Mouse (Mus musculus) skeletal muscle tissue, adult 2 months (tissue): ENCODE data around the gene Cby1.
"Not testable (repeated sequence)": the region's sequence is repeated elsewhere in the genome, so short reads cannot be mapped to it uniquely, and the experiment has no call there.

ENCODE experiments used
- DNase-seq: peaks from one replicate; pipeline ENCODE4 v3.0.0-alpha.2; 2012; ENCODE audit warnings: low read depth, low spot score

Cby1 gene

GRCm38 (mm10) chr15:79658531-79659375 is at the start of gene Cby1, which contains the start of gene Fam227a:
Cby1 (plus strand) TSS chr15:79659199.
Fam227a (minus strand) TSS chr15:79658956.
- peak; percentile 89 for DNase-seq

DNA sequence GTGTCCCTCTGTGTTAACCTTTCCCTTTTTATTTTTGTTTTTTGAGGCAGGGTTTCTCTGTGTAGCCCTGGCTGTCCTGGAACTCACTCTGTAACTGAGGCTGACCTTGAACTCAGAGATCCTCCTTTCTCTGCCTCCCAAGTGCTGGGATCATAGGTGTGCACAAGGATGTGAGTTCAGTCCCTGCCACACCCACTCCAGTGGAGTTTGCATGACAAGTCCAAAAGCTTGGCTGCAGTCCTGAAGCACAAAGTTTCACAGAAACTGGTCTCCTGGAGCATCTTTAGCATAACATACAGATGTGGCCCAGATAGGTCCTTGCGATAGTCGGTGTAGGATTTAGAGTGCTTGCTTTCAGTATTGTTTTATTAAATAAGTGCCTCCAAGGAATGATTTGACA is 49.8 kb upstream of the Cby1 start:
- no peak for DNase-seq

GRCm38 (mm10) chr15:79615501-79615900 is 43.5 kb upstream of the Cby1 start:
- no peak for DNase-seq

GRCm38 (mm10) chr15:79616729-79617128 is 42.3 kb upstream of the Cby1 start:
- DNase-seq: no peak

GRCm38 (mm10) chr15:79617135-79617534 is 41.9 kb upstream of the Cby1 start:
- no peak for DNase-seq

GRCm38 (mm10) chr15:79618456-79618855 is 40.5 kb upstream of the Cby1 start:
- DNase-seq: no peak

DNA sequence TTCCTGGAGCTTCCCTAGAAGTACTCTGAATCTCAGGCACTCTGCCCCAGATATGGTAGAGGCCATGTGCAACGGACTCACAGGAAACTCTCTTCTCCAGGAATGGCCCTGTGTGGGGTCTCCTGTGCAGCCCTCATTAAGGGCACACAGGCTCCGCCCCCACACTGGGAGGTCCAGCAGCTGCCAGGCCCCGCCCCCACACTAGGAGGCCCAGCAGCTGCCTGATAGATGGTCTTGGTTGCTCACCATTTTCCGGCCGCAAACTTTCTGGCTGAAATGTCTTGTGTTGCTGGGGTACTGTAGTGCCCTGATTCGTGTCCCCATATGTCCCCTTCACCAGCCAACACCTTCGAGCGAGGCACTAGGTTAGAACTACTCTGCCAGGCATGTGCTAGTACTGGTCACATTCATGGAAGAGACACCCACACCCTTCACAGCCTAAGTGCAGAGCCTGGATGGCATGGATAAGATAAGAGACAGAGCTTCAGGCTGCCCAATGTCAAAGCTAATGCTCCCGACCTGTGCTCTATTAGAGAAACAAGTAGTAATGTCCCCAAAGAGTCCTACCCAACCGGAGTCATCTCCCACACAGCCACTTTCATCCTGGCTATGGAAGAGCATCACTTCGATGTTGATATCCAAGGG is 39.1 kb upstream of the Cby1 start:
- no peak for DNase-seq

DNA sequence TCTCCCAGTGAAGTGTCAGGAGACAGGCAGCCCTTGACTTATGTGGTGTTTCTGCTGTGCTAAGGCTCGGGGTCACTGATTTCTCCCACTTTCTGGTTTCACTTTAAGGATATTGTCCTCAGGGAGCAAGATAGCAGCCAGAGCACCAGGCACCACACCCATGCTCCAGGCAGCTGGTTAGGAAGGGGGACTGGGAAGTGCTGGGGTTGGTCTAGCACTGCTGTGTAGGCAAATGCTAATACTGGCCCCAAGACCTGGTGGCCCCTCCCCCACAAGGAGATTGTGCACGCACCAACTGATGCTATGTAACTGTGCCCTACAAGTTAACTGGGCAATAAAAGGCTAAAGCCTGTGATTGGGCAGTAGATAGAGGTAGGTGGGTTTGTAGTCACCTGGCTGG is 28.5 kb upstream of the Cby1 start:
- no peak for DNase-seq

- no peak for DNase-seq
These were observed 17.7 kb upstream of the Cby1 start for GRCm38 (mm10) chr15:79641135-79641817.

- DNase-seq: no peak
These were observed 13.5 kb upstream of the Cby1 start for GRCm38 (mm10) chr15:79645483-79645882.

DNA sequence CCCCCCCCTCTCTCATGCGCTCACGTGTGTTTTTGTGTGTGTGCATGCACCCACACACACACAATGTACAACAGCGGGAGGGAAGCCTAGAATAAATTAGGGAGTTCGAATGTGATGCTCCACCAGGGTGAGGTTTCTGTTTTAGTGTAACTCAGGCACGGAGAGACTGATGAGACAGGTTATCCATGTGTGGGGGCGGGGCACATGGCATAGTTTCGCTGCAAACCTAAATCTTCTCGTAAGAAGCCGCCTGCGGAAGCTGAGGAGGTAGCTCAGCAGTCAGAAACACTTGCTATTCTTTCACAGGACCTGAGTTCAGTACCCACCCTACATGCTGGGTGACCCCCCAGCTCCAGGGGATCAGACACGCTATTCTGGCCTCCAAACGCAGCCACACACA is 10.9 kb upstream of the Cby1 start:
- no peak for DNase-seq

GRCm38 (mm10) chr15:79650569-79650968 is 8.4 kb upstream of the Cby1 start:
- DNase-seq: no peak

- DNase-seq: no peak
These were observed 7.5 kb upstream of the Cby1 start for GRCm38 (mm10) chr15:79651481-79651880.

- DNase-seq: no peak
These were observed 2.5 kb upstream of the Cby1 start for GRCm38 (mm10) chr15:79656451-79656850.

- peak; percentile 65 for DNase-seq
These were observed 1.0 kb upstream of the Cby1 start for GRCm38 (mm10) chr15:79657837-79658530.

- no peak for DNase-seq
These were observed 2.9 kb downstream of the Cby1 start for GRCm38 (mm10) chr15:79661852-79662251.

DNA sequence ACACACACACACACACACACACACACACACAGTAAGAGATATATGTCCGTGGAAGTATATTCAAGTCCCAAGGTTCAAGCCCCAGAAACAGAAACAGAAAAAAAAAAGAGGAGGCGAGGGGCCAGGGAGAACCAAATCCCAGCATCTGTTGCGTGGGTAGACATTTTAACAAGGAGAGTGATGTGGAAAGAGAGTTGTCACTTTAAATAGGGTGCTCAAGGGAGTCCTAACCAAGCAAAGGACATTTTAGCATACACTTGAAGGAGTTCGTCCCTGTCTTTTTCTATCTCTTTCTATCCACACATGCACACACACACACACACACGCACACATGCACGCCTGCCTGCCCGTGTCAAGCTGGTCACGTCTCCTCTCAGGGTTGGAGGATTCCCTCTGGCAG is 5.7 kb downstream of the Cby1 start:
- no peak for DNase-seq

GRCm38 (mm10) chr15:79669195-79669594 is 10.2 kb downstream of the Cby1 start:
- DNase-seq: no peak

DNA sequence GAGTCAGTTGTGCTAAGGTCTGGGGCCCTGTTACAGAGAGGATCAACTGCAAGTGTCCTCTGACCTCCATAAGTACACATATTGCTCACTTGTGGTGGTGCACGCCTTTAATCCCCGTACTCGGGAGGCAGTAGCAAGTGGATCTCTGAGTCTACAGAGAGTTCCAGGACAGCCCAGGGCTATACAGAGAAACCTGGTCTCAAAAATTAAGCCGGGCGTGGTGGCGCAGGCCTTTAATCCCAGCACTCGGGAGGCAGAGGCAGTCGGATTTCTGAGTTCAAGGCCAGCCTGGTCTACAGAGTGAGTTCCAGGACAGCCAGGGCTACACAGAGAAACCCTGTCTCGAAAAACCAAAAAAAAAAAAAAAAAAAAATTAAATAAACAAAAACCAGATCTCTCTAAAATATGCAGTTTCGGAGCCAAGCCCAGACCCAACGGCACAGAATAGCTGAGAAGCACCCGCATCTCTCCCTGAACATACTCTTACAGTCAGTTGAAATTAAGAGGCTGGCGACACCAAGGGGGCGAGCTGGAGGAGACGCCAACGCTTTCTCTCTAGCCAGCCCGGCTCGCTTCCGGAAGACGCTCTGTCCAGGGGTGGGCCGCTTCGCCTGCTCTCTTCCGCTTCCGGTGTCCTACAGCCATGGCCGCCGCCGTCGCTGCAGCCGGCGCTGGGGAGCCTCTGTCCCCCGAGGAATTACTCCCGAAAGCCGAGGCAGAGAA is 11.4 kb downstream of the Cby1 start, which contains the start of gene Tomm22:
Gene Tomm22 (plus strand): TSS at position 613 of the 723 bp plus-strand sequence.
- DNase-seq: peak; percentile 84

- DNase-seq: no peak
These were observed 11.9 kb downstream of the Cby1 start for GRCm38 (mm10) chr15:79670972-79671299.

DNA sequence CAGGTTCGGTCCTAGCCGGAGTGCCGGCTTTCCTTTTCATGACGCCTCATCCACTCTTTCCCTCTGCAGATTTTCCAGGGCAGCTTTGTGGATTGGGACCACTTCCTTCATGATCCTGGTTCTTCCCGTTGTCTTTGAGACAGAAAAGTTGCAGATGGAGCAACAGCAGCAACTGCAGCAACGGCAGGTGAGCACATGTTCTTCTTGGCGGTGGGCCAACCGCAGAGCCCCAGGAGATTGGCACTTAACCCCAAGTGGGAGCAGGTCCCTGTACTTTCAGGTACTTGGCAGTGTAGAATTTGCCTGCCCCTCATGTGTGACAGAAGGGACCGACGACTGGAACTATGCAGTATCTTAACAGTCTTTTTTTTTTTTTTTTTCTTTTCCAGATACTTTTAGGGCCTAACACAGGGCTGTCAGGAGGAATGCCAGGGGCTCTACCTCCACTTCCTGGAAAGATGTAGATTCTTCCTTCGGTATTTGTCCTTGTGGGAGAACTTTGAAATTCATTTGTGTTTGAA is 12.9 kb downstream of the Cby1 start:
- not testable (repeated sequence) for DNase-seq
